Mouse (Mus musculus) cerebellum, adult 18-20 months (tissue): Measurements from ENCODE around the gene Htra1.

ENCODE experiments used
- DNase-seq, 2 experiments: peaks; one replicate each; pipeline ENCODE4 v3.0.0; 2021

Gene Htra1

DNA sequence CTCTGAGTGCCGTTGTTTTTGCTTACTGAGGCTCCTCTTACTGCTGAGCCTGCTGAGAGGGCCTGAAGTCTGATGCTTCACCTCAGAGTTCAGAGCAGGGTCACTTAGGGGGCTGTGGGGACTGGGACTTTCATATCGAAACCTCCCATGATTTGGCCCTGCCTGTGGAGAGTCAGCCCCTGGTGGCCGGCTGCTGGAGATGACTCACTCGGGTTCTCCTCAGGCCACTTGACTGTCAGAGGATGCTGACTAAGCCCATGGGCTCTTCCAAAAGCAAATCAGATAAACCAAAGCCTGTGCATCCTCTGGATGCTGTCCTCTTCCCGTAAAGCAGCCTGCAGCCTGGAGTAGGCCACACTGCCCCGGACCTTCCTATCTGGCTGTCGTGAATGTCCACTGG is 32.6 kb downstream of the Htra1 start:
- DNase-seq: peak; percentile 29 to 32

GRCm38 (mm10) chr7:130969076-130969475 is 33.2 kb downstream of the Htra1 start:
- DNase-seq: no peak

DNA sequence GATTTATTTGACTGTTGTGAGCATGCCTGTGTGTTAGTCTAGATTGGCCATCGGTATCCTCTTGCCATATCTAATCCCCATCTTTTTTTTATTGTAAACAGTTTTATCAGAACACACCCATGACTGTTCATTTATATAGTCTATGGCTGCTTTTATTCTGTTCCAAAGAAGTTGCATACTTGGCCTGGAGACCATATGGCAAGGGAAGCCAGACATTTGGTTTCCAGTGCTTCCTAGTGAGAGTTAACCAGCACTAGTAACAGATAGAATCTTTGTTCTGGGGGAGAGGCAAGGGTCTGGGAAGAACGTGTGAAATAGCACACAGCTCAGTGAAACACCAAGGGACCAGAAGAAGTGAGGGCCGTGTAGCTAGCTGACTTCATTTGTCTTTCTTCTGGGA is 33.6 kb downstream of the Htra1 start:
- no peak for DNase-seq

DNA sequence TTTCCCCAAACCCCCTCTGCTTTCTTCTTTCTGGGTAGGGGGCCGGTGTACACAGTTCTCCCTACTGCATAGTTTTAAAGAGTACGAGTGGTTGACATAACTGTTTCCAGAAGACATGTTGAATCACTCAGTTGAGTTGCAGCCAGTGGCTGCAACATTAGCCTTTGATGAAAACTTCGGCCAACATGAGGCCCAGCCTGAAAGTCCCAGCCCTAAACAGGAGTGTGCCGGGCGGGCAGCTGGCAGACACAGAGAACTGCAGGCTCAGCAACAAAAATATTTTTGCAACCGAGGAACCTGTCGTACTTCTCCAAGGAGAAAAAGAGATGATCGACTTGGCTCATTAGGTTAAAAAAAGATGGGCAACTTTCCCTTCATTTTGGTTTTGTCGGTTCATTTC is 36.9 kb downstream of the Htra1 start:
- DNase-seq: no peak

DNA sequence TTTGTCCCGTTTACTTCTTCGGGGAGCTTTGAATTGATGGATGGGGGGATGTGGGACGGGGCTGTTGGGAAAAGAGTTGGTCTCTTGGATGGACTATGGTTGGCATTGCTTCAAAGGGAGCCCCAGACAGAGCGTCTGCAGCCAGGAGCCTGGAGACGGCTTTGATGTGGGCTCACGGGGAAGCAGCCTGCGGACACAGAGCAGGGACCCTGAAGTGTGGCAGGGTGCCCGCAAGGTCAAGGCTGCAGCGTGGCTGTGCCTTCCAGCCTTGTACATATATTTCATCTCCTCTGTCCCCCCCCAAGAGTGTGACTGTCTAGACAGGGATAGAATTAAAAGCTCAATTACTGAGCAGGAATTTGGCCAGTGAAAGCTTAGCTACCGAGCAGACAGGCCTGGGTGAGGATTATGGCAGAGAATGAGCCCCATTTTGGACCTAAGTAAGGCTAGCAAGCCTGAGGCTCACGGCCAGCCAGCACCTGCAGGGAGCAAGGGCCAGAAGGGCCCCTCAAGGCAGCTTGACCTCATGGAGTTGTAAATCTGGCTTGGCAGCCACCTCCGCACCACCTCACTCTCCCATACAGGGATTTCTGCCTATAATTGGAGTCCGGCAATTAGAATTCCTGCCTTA is 40.5 kb downstream of the Htra1 start:
- DNase-seq: no peak

DNA sequence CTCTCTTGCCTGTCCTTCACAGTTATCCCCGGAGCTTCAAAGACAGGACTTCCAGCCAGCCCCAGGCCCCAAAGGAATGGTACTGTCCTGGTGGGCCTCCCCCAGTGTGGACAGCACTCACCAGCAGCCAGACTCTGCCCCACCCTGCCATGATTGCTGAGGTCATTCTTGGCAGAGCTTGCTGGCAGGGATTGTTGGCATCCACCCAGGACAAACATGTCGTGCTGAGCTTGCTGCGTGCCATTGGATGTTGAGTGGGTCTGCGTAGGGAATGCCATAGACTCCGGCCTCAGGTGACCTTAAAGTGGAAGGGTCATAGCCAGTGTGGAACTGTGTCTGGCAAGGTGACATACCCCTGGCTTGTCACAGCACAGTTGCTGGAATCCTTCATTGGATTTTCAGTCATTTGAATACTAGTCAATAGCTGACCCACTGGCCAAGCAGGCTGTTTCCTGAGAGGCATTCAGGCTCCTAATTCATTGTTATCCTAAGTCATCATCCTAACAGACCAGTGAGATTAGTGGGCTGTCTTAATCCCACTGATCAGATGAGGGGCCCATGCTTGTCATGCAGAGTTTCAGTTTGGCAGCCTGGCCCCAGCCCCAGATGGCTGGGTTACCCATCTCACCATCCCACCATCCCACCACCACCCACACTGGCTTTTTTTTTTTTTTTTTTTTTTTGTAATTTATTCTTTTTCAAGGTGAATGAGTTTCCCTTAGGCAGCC is 42.0 kb downstream of the Htra1 start:
- peak; percentile 74 to 84 for DNase-seq

DNA sequence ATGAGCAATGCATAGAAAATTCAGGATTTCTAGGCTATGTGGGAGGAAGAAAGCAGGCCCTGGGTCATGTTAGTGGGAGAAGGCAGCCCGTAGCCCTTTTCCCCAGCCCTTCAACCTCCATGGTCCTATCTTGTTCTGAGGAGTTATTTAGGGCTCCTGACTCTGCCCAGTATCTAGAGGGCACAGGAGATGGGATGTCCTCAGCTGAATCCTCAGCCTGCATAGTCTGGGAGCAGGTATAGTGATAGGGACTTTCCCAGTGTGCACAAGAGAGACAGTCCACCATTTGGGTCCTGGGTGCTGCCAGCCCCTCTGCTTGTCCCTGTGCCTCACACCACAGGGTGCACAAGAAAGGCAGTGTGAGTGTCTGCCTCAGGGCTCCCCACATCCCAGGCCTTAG is 42.6 kb downstream of the Htra1 start:
- DNase-seq: no peak

DNA sequence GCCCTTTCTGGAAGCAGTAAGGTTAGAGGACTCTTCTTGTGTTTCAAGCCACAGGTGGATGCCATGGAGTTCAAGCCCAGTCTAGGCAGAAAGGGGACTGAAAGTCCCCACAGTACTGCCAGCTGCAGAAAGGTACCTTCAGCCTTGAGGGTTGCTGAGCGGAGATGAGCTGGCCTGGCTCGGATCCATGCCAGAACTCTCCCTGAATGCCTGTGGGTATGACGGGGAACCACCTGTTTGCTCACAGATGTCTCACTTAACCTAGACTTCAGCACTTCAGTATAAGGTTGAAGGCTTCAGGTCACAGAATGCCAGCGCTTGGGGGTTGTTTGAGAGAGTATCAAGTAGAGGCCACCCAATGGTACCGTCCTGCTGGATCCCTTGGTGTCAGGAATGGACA is 44.2 kb downstream of the Htra1 start:
- no peak for DNase-seq

DNA sequence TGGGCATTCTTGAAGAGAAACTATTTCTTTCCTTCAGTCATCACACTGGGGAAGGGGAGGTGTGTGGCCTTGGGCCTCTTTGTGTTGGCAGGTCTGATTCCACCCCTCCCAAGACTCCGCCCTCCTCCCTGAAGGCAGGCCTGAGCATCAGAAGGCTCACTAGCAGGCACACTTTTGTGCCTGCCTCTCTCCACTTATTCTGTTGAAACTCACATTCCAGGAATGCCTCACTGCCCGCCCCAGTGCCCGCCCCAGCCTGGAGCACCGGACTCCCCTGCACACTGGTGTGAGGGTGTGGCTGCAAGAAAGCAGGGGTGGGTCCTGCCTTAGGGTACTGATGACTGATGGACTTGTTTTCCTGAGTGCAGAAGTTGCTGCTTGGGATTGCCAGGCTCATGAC is 46.5 kb downstream of the Htra1 start:
- DNase-seq: no peak

DNA sequence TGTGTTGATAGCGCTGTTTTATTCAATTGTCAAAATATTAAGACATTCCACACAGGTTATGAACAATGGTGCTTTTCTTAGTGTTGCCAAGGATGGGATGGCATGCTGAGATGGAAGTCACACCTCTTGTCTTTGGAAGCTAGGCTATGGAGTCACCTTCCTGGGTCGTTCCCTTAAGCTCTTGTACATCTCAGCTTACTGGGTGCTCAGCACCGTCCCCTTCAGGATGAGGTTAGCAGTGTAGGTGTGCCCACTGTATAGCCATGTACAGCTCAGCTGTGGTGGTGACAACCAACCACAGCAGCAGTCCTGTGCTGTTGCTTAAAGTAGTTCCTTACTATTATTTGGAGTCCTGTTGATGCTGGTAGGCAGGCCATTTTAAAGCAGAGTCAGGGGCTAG is 47.0 kb downstream of the Htra1 start:
- no peak for DNase-seq

DNA sequence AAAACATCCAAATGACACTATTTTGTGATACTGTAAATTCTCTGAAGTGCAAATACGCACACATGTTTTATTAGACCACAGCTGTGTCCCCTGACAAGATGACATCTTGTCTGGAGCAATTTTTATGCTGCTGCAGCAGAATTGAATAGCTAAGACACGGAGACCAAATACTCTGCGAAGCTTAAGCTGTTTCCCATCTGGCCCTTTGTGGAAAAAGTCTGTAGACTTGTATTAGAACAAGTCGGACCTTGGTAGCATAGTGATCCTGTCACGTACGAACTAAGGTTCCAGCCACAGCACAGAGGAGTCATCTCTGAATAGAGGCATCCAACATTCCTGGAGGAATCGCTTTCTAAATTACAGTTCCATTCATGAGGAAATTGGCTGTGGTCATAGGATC is 48.4 kb downstream of the Htra1 start:
- no peak for DNase-seq

DNA sequence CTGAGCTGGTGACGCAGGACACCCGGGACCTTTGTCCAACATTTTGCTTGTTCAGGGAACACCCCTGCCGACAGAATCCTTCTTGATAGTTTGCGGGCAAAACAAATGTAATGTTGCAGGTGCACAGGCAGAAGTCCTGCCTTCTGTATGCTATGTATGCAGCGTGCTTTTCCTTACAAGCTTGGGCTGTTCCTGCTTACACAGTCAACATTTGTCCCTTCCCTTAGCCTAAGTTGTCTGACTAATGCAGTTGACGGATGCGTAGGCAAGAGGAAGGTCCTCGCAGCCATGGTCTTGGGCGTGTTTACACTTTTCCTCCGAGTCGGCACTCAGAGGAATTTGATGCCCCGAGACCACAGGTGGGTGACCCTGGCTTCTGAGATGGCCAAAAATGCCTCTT is 49.3 kb downstream of the Htra1 start:
- DNase-seq: no peak

DNA sequence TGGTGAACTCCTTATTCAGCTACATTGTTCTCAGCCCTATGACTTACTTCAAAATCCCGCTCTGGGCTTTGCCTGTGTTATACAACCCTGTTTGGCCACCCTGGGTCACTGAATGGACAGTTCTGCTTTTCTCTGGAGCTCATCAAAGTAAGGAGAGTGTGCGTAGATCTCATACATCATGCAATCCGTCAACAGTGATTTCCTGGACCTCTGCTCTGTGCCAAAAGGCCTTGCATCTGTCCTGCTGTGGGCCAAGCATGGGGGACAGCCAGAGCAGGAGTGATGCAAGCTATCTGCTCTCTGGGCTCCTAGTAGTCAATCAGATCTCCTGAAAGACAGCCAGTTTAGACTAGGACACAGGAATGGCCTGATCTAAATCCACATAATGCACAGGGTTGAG is 49.8 kb downstream of the Htra1 start:
- DNase-seq: no peak

- DNase-seq: no peak
Measured at GRCm38 (mm10) chr7:130988146-130988545, 52.2 kb downstream of the Htra1 start.

DNA sequence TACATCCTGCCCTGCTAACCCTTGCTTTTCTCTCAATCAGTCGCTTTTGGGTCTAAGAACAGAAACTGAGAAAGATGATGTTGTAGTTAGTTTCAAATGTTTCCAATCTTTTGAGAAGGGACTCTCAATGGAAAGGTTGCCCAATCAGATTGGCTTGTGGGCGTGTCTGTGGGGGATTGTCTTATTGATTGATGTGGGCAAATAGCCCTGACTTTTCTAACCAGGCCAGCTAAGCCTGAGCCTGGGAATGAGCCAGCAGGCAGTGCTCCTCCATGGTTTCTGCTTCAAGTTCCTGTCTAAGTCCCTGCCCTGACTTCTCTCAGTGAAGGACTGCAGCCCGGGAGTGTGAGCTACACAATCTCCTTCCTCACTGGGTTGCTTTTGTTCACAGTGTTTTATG is 53.5 kb downstream of the Htra1 start:
- DNase-seq: no peak

DNA sequence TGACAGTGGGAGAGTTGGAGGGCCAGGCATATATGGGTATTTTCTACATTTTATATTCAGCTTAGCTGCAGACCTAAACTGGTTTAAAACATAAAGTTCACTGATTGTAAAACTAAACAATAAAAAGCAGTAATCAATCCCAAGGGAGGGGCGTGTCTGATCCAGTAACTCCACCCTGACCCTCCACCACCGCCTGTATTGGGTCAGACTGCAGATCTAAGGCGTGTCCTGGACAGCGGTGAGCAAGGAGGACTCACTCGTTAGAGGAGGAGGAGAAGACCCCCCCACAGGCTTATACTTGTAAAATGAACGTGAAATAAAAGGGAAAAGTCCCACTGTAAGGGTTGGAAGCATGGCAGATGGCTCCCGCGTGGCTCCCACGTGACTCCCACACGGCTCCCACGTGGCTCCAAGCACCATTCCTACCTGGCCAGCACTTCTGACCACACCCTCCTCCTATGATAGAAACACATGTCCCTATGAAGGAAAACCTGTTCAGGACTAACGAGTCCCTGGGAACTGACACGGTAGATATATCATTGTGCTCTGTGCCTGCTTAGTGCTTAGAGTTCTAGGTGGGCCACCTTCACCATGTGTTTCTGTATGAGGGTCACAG is 55.4 kb downstream of the Htra1 start:
- DNase-seq: no peak

- peak in 1 of 2 experiments; percentile 27 for DNase-seq
Measured at GRCm38 (mm10) chr7:130993907-130994306, 58.0 kb downstream of the Htra1 start.

DNA sequence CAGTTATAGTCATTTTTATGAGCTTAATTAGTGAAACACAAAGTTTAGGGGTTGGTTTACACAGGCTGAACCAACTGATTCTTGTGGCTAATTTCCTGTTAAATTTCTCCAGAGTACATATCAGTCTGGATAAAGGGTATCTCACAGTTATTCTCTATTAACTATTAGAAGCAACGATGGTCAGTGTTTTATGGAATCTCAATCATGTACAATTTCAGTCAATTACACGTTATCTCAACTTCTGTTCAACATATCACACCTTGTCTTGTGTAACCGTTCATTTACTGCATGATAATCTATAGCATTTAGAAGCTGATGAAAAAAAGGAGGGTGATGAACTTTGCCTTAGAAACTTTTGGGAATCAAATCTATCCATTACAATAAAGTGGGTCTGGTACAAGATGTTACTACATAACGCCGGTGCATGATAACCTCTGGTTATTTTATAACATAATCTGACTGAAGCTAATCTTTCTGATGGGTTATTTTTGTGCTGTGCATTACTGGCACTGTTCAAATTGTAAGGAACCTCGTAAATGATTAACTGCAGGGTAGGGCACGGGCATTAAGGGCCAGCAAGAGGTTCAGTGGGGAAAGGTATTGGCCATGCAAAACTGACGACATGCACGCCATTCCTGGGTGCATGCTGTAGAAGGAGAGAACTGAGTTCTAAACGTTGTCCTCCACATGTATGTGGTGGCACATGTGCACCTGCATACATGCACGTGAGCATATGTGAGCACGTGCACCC is 66.2 kb downstream of the Htra1 start:
- no peak for DNase-seq

- no peak for DNase-seq
Measured at GRCm38 (mm10) chr7:131004071-131004470, 68.2 kb downstream of the Htra1 start.

- DNase-seq: no peak
Measured at GRCm38 (mm10) chr7:131007221-131007620, 71.3 kb downstream of the Htra1 start.

GRCm38 (mm10) chr7:131009178-131009577 is 73.3 kb downstream of the Htra1 start:
- DNase-seq: no peak

DNA sequence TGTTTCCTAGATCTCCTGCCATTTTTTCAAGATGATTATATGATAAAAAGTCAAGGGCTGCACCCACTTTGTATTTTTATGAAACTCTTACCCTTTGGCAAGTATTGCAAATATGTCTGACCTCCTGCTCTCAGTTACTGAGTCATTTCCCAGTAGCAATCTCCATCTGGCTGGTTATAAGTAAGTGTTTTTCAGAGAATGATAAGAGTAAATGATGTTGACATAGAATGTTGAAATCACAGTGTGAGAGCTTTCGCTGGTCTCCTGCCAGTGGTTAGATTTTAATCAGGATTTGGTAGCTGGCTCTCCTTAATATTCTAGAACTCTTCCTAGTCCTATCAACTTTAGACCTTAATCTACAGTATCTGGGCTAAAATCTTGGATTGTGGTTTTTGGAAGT is 76.0 kb downstream of the Htra1 start:
- DNase-seq: no peak

DNA sequence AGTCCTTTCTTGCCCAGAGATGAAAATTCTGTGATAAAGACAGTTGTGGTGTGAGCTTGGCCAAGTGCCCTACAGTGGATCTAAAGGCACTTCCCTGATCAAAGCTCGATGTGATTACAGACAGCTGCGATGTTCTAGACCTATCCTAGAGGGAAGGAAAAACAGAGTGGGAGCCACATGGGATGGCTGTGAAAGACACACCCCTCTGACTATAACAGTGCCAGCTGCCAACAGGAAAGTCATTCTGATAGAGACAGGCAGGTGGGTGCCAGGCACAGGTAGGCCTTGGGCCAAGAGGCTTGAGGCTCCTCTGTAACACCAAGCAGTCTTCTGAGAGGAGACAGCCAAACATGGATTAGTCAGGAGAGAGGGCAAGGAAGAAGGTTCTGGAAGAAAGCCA is 83.3 kb downstream of the Htra1 start:
- DNase-seq: no peak

DNA sequence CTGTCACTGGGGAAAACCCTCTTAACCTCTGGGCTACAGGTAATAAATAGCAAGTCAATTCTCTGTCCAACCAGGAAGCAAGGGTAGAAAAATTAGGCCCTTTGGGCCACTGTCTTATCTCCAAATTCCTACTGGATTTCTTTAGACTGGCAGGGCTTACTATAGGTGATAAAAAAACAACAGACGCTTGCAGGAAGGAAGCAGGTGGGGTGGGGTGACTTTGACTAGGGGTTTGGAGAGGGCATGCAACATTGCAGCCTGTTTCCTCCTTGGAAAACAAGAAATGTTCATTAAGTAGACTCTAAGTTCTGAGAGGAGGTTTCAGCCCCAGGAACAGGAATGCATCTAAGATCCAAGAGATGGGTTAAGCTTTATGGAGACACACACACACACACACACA is 88.9 kb downstream of the Htra1 start:
- DNase-seq: no peak
